Mouse (Mus musculus) ES-Bruce4 (cell line): ENCODE results near the gene Evc2. TPM values are rescaled to one million over a fixed set of nuclear protein-coding genes. Genes with fewer than 3 reads are reported as not detected.

Experiments
- H3K27ac ChIP-seq: 2 replicates; pipeline ENCODE4 v1.5.1; 2012; ENCODE audit warnings: low read length, inconsistent platforms; ENCODE audit not compliant: insufficient read depth
- H3K27me3 ChIP-seq: 2 replicates; pipeline ENCODE4 v1.6.1; 2012; ENCODE audit warnings: mild to moderate bottlenecking, low read length, inconsistent platforms; ENCODE audit not compliant: control insufficient read depth, poor library complexity, insufficient read depth, severe bottlenecking
- H3K36me3 ChIP-seq: 2 replicates; pipeline ENCODE4 v1.6.1; 2012; ENCODE audit warnings: inconsistent platforms, mild to moderate bottlenecking, low read length, moderate library complexity; ENCODE audit not compliant: control insufficient read depth, poor library complexity, insufficient read depth, severe bottlenecking
- H3K4me1 ChIP-seq: one replicate; pipeline ENCODE4 v1.8.1; 2011; ENCODE audit warnings: low read length; ENCODE audit not compliant: control insufficient read depth, insufficient read depth
- H3K4me3 ChIP-seq: 2 replicates; pipeline ENCODE4 v1.5.1; 2011; ENCODE audit warnings: low read depth, mild to moderate bottlenecking, low read length
- H3K9ac ChIP-seq: 2 replicates; pipeline ENCODE4 v1.6.1; 2012; ENCODE audit warnings: low read depth, mild to moderate bottlenecking, inconsistent platforms; ENCODE audit not compliant: poor library complexity, severe bottlenecking
- H3K9me3 ChIP-seq: replicated peaks from 2 replicates; pipeline ENCODE4 v1.6.1; 2012; ENCODE audit warnings: mild to moderate bottlenecking, low read length, inconsistent platforms; ENCODE audit not compliant: control insufficient read depth, poor library complexity, insufficient read depth, severe bottlenecking
- CTCF ChIP-seq: IDR thresholded peaks from one replicate; pipeline ENCODE4 v1.8.1; 2011; ENCODE audit warnings: low read depth, low read length
- EP300 ChIP-seq: IDR thresholded peaks from 2 replicates; pipeline ENCODE4 v1.6.1; 2011; ENCODE audit warnings: low read depth, low read length; ENCODE audit not compliant: insufficient read depth
- POLR2A ChIP-seq: IDR thresholded peaks from one replicate; pipeline ENCODE4 v1.8.1; 2011; ENCODE audit warnings: low read length; ENCODE audit not compliant: insufficient read depth
- polyA plus RNA-seq: library from polyadenylated mRNA; stranded (reverse); fragments of >200 nt; gene quantifications from 2 replicates; pipeline ENCODE4 v1.2.4, GENCODE M21; 2011; ENCODE audit warnings: low read depth; ENCODE audit not compliant: missing spikeins, insufficient read depth, insufficient read length

Gene Evc2
- polyA plus RNA-seq, 1 experiment: 15.8 TPM

DNA sequence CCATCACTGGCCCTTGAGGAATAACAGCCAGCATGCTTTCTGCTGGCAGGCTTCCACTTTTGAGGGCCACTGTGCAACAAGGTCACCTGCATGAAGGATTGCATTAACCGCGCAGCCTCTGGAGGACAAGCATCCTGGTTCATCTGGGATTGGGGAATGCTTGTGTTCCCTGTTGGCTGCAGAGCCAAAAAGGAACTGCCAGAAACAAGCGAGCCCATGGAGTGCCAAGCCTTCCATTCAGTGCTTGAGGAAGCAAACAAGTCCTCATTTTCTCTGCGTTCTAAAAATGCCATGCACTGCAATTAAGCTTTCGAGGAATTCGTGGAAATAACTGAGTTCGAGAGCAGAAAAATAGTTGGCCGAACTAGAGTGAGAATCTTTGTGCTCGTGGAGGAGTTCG, 127.2 kb downstream of the Evc2 start:
- H3K27ac ChIP-seq: no peak overlapping the region

DNA sequence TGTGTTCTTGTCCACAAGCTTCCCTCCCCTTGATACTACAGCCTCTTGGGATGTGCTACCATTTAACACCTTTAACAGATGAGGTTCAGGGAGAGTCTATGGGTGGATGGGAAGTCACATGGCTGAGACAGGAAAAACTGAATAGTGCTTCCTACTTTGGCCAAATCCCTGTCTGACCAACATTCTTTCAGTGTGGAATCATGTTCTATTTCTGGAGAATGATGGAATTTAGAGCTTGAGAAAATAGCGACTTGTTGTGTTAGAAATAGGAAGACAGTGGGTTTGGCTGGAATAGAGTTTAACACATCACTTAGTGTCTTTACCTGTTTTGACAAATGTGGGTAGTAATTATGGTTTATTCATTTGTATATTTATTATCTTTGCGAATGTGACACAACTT, 129.3 kb downstream of the Evc2 start:
- Histone ChIP-seq H3K36me3 (no peaks in the 10 kb centered on the region), H3K27ac (no peak overlapping the region), H3K9ac (no peak overlapping the region), H3K4me1 (no peaks in the 10 kb centered on the region), H3K27me3 (no peaks in the 10 kb centered on the region), H3K4me3 (no peak overlapping the region), H3K9me3 (no peaks in the 10 kb centered on the region)
- no peak for TF ChIP-seq POLR2A
- no peak for TF ChIP-seq CTCF
- no peak for TF ChIP-seq EP300

More for the DNA sequence above, 127.2 kb downstream of the Evc2 start:
- TF ChIP-seq EP300 (no peak), CTCF (no peak), POLR2A (no peak)
- Histone ChIP-seq H3K4me1 (no peaks in the 10 kb centered on the region), H3K4me3 (no peak overlapping the region), H3K27me3 (no peaks in the 10 kb centered on the region), H3K9ac (no peak overlapping the region), H3K9me3 (no peaks in the 10 kb centered on the region), H3K36me3 (no peaks in the 10 kb centered on the region)

DNA sequence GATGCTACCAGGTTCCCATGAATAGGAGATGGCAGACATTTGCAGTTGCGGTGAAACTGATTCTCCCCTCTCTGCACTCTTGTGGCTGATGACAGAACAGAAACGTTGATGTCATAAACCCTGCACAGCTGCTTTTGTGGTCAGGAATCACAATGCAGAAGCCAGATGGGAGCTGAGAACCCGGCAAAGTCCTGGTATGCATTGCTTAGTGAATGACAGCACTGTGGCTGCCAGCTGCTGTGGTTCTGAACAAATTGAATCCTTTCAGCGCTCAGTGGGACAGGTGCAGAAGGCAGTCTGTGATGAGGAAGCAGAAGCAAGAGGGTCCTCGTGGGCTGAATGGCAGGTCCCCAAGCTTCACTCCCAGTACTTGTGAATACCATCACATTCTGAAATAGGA, 130.7 kb downstream of the Evc2 start:
- H3K9me3 ChIP-seq: no peaks in the 10 kb centered on the region
- H3K36me3 ChIP-seq: no peaks in the 10 kb centered on the region
- H3K9ac ChIP-seq: no peak overlapping the region
- H3K27me3 ChIP-seq: no peaks in the 10 kb centered on the region
- no peaks in the 10 kb centered on the region for H3K4me1 ChIP-seq
- H3K4me3 ChIP-seq: no peak overlapping the region
- no peak overlapping the region for H3K27ac ChIP-seq
- TF ChIP-seq POLR2A: no peak
- TF ChIP-seq EP300: no peak
- no peak for TF ChIP-seq CTCF

DNA sequence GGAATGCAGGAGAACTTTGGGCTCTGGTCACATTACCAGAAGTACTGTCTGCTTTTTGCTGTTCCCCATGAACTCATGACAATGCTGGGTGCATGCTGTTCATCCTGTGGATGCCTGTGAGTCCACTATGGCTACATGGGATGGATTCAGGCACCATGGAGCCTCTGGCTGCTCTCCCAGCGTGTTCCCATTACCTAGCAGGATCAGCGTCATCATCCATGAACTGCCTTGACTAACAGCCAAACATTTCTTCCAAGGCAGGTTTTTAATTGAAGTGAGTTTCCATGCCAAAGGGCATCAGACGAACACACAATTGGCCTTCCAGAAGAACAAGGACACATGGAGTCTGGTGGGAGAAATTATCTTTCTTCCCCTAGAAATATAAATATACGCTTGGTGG, 133.3 kb downstream of the Evc2 start:
- Histone ChIP-seq H3K27ac (no peak overlapping the region), H3K4me3 (no peak overlapping the region), H3K9me3 (peaks cover 4% of the 10 kb centered on the region), H3K36me3 (no peaks in the 10 kb centered on the region), H3K27me3 (no peaks in the 10 kb centered on the region), H3K4me1 (no peaks in the 10 kb centered on the region), H3K9ac (no peak overlapping the region)
- TF ChIP-seq EP300 (no peak), POLR2A (no peak), CTCF (no peak)

DNA sequence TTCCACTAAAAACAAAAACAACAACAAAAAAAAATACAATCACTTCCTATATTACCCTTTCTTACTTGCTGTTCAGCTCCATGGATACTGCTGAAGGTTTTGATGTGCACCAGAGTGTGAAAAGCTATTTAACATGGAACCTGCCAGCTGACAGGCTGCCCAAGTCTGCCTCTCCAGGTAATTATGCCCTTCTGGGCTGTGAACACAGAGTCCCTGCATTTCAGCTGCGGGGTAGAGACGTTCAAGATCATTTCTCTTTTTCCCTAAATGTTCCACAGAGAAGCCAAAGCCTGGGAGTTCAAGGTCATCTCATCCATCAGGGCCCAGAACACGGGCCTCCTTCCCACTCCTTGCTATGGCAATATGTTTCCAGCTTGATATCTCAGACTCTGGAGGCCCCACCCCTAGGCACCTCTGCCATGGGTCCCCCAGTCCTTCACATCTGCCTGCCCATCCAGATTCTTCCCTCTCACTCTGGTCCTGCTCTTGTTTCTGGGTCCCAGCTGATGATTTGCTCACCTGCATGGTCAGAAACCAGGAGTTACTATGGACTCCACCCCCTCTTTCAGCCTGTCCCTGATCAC, 133.8 kb downstream of the Evc2 start:
- TF ChIP-seq CTCF (no peak), EP300 (no peak), POLR2A (no peak)
- Histone ChIP-seq H3K27me3 (no peaks in the 10 kb centered on the region), H3K9me3 (peaks cover 8% of the 10 kb centered on the region), H3K4me1 (no peaks in the 10 kb centered on the region), H3K36me3 (no peaks in the 10 kb centered on the region), H3K9ac (no peak overlapping the region), H3K4me3 (no peak overlapping the region), H3K27ac (no peak overlapping the region)

Other genes with a start within 250 kb of the Evc2 start
- gene Crmp1, start 96.6 kb upstream of the Evc2 start, polyA plus RNA-seq: 17.0 and 17.4 TPM in 2 replicates
- gene Evc, start 1.6 kb upstream of the Evc2 start, polyA plus RNA-seq: 9.1 and 13.2 TPM in 2 replicates